28 mouse cellular contexts compared by ENCODE assay signal in the genomic region with DNA sequence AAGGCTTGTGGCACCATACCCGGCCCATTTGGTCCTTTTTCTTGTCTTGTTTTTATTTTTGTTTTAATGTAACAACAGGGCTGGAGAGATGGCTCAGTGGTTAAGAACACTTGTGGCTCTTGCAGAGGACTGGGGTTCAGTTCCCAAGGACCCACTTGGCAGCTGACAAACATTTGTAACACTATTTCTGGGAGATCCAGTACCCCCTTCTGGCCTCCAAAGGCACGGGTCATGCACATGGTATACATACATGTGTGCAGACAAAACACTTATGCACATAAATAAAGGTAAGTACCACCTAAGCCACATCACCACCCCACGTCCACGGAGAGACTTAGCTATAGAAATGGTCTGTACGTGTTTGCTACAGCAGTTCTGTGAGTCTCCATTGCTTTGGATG.
"Had no signal": no experiment of that assay in that cellular context is flagged by ENCODE, and none has a peak within 500 bp of the region (broad histone marks: within the 10 kb centered on the region; RNA-seq: fewer than 3 reads in every experiment).

No protein-coding gene starts in this region.

- H3K27me3 ChIP-seq: embryonic facial prominence, embryonic 12.5 days; embryonic facial prominence, embryonic 13.5 days; embryonic facial prominence, embryonic 15.5 days; forebrain, embryonic 12.5 days; forebrain, embryonic 13.5 days; forebrain, embryonic 15.5 days had no signal

- H3K27ac ChIP-seq: embryonic facial prominence, embryonic 10.5 days; embryonic facial prominence, embryonic 12.5 days; embryonic facial prominence, embryonic 13.5 days; embryonic facial prominence, embryonic 15.5 days; forebrain, embryonic 10.5 days; forebrain, embryonic 12.5 days; forebrain, embryonic 13.5 days; forebrain, embryonic 15.5 days; gastrocnemius, adult 2 months; heart, adult 2 months had no signal

- DNase-seq: cerebellum, adult 2 months; cerebellum, adult 8-10 months; cerebellum, adult 9-10 months; cerebellum, adult 9-11 months; cerebellum, postnatal 10 days; cerebellum, postnatal 14 days; cerebellum, postnatal 25 days; cerebellum, postnatal 36 days; embryo, embryonic 11 days; forebrain, postnatal 0 days; gastrocnemius, adult 2 months; gastrocnemius, postnatal 10 days; gastrocnemius, postnatal 14 days; gastrocnemius, postnatal 25 days; gastrocnemius, postnatal 36 days; heart, adult 18-20 months; heart, adult 2 months had no signal

- ATAC-seq: forebrain, embryonic 13.5 days; forebrain, embryonic 14.5 days; forebrain, embryonic 15.5 days; forebrain, embryonic 16.5 days; forebrain, postnatal 0 days had no signal

- H3K9me3 ChIP-seq: embryonic facial prominence, embryonic 10.5 days; embryonic facial prominence, embryonic 12.5 days; embryonic facial prominence, embryonic 13.5 days; embryonic facial prominence, embryonic 15.5 days; forebrain, embryonic 10.5 days; forebrain, embryonic 12.5 days; forebrain, embryonic 13.5 days; forebrain, embryonic 15.5 days had no signal

- H3K4me2 ChIP-seq: embryonic facial prominence, embryonic 12.5 days; embryonic facial prominence, embryonic 13.5 days; embryonic facial prominence, embryonic 15.5 days; forebrain, embryonic 12.5 days; forebrain, embryonic 13.5 days; forebrain, embryonic 15.5 days had no signal

- H3K9ac ChIP-seq: embryonic facial prominence, embryonic 12.5 days; embryonic facial prominence, embryonic 13.5 days; embryonic facial prominence, embryonic 15.5 days; forebrain, embryonic 12.5 days; forebrain, embryonic 13.5 days; forebrain, embryonic 15.5 days; forebrain, postnatal 0 days had no signal

- H3K36me3 ChIP-seq: forebrain, embryonic 15.5 days had no signal

- H3K4me1 ChIP-seq: forebrain, embryonic 12.5 days; forebrain, embryonic 13.5 days; forebrain, embryonic 15.5 days had no signal

- H3K4me3 ChIP-seq: embryonic facial prominence, embryonic 10.5 days; embryonic facial prominence, embryonic 12.5 days; embryonic facial prominence, embryonic 13.5 days; embryonic facial prominence, embryonic 15.5 days; erythroblast, embryonic 14.5 days; forebrain, embryonic 10.5 days; forebrain, embryonic 12.5 days; forebrain, embryonic 13.5 days; forebrain, embryonic 15.5 days; gastrocnemius, adult 2 months; heart, adult 2 months had no signal
